Mouse (Mus musculus): ENCODE data around the gene Cyp1b1.

Cyp1b1 gene

DNA sequence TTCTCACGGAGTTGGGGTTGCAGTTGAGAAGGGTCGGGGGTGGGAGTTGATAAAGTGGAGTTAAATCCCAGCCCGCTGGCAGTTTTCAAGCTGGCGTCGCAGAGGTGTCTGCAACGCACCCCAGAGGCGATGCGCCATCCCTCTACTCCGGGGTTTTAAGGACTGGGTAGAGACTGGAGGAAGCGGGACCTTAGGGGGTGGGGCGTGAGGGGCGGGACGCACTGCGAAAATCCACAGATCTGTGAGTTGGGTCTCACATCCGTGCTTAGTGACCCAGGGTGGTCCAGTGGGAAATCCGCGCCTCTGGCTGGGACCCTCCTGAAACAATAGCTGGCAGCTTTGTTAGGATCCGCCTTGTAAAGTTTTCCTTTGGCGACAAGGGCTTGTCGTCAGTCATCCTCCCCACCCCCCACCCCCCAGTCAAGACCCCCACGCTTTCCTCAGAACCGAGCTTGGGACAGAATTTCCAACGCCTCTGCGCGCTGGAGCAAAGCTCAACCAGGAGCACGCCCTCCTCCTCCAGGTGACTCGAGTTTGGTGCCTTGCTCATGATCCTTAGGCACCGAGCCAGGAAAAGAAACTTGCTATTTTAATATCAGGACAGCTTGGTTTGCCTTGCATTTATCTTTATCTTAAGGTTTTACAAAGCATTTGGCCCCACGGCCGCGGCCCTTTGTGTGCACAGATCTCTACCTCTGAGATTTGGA lies at the start of gene Cyp1b1:
Cyp1b1 (minus strand) TSS at position 131 of the 707 bp plus-strand sequence.
- DNase-seq (ENCODE audit: low read depth, low spot score) = no peak

DNA sequence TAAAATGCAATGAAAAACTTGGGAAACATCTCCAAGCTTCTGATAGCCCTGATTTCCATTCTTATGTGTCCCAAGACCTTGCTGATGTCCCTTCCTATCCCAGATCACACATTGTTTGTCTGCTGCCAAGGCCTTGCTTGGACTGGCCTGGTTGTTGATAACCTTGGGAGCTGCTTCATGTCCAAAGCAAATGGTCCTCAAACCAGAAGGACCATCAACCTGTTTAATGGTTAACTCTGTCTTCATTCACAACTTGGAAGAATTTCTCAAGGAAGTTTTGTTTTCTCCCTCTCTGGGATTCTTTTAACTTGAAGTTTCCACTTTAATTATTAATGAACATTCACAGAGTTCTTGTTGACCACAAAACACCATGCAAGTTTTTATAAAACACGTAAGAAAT lies 47.0 kb upstream of the Cyp1b1 start:
- no peak for DNase-seq (ENCODE audit: low read depth, low spot score)

DNA sequence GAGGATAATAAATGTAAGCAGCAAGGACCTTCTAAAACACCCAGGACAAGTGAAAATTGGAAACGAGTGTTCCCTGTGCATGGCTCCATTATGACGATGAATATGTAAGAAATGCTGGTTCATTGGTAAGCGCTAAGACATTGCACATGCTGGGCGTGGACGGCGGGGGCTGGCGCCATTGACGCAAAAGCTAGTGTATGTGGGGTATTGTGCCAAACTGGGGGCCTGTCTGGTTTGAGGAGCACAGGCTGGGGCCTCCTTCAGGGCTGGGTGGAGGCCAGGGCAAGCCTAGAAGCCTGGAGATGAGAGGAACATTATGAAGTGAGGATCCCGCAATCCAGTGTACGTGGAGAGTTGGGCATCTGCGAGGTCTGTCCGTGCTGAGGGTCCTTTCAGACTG lies 39.0 kb upstream of the Cyp1b1 start:
- DNase-seq (ENCODE audit: low read depth, low spot score) = no peak

DNA sequence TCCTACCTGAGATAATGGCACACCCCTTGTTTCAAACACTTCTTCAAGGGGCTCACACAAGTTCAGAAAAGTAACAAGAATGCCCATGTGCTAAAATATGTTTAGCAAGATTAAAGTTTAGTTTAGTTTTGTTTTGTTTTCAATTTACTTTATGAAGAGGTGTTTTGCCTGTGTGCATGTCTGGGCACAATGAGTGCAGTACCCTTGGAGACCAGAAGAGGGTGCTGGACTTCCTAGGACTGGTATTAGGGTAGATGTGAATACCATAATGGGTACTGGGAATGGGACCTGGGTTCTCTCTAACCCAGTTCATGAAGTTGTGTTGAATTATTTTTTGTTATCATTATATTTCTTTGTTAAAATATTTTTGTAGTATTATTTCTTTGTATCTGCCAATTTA lies 38.0 kb upstream of the Cyp1b1 start:
- no peak for DNase-seq (ENCODE audit: low read depth, low spot score)

DNA sequence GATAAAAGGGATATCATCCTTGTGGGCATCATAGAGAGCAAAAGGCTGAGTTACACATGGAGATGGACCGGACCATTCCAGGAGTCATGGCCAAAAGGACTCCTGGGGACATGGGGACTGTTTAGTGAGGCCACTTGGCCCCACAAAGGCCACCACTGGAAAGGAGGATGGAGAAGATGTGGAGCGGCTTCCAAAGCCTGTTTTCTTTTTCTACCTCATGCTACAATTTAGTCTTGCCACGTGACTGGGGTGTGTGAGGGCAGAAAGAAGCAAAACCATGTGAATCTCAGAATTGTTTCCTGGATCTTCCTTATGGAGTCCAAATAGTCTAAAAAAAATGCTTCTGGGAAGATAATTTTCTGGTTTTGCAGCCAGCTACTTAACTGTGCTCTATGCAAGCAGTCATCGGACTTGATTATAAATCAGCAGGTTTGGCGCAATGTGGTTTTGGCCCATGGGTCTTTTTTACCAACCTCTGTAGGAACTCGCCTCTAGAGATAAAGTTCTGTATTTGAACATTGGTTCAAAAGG lies 36.9 kb upstream of the Cyp1b1 start:
- DNase-seq (ENCODE audit: low read depth, low spot score) = no peak

DNA sequence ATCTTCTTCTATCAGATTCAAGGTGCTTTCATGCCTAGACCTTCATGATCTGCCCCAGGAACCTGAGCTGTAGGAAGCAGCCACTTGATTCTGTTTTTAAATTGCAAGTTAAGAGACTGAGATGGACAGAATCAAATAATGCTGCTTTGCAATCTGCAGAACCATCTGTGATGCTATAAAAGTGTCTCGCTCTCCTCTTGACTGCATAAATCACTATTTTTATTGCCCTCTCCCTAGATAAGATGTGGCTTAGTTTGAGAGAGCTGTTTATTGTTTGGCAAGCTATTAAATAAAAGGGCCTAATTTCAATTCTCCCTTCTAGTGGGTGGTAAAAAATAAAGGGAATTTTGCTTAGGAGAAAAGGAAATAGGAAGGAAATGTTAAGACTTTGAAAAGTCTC lies 34.8 kb upstream of the Cyp1b1 start:
- DNase-seq (ENCODE audit: low read depth, low spot score) = peak; percentile 40

DNA sequence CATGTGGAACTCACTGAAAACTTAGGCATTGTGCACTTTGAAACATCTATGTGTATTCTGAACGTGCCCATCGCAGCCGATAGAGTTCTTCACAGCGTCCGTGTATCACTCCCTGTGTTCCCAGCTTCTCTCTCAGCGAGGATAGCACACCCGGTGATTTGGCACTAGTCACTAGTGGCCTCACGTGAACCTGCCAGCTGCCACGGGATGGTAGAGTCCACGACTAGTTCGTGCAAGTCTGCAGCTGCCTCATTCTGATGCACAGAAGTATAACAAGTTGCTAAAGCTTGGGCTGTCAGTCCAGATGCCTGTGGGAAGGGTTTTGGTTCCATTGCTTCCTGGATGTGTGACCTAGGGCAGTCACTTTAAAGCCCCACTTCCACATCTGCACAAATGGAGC lies 32.1 kb upstream of the Cyp1b1 start:
- no peak for DNase-seq (ENCODE audit: low read depth, low spot score)

DNA sequence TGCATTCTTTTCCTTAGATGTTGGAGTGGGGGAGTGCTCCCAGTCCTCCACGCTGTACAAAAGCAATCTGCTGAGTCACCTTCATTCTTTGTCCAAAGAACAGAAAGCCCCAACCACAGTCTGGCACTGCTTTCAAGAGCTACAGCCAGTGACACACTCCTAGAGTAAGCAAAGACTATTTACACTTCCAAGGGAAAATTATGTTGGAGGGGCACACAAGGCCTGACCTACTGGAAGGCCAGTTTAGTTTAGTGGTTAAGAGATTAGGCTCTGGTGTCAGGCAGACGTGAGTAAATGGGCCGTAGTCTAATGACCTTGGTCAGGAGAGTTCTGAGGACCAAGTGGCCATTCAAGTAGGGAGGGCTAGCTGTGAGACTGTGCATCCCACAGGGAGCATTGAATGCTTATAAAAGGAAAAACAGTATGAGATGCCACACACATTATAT lies 31.3 kb upstream of the Cyp1b1 start:
- DNase-seq (ENCODE audit: low read depth, low spot score) = no peak

DNA sequence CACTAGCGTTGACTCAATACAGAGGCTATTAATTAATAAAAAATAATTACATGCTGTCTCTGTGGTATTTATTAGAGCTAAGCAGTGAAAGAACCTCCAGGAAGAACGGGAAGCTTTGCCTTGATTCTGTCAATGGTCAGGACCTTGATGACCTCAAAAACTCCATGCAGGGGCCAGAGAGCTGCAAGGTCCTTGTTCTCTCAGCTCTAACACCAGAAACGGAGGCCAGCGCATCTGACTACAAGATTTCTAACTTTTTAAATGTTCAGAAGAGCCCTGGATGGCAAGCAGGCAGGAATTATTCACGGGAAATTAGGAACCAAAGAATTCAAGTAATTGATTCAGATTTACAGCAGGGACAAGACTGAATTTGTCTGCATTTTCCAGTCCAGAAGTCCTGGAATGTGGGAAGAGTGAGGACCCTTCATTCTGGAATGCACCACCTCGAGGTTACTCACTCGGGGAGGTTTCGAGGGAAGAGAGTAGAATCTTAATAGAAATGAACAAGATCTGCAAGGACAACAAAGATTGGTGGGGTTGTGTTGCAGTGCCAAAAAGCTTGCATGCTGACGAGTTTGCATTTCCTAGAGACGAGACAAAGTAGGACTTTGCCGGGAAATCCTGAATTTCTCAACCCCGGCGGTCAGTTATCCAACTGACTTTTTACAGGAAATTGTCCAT lies 30.3 kb upstream of the Cyp1b1 start:
- DNase-seq (ENCODE audit: low read depth, low spot score) = no peak

DNA sequence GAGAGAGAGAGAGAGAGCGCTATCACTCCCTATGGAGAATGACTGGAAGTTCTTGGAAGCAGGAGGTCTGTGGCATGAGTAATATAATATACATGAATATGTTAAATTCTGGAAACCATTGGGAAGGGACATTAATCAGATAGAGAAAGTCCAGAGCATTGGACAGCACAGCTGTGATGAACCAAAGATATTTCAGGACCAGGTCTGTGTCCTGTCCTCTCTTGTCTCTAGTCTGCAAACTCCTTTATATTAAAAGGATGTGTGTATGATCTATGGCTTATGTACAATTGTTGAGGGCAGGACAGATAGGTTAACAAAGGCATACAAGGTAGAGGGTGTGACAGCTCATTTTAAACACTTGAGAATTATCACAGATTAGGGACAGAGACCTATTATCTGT lies 28.6 kb upstream of the Cyp1b1 start:
- DNase-seq (ENCODE audit: low read depth, low spot score) = no peak

DNA sequence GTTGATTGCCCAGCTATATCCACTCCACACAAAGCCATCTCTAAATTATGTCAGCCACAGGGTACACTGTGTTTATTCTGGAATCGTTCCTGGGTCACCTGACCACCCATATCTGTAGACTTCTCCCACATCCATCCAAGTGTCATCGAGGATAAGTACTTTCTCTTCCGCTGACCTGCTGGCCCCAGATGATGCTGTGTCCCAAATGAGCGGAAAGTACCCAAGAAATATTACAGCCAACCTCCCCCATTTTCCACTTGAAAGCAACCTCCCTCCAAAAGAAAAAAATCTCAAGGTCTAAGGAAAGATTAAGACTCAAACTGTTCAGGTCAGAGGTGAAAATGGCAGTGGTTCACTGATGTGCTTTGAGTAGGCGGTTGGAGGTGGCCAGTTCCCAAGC lies 27.8 kb upstream of the Cyp1b1 start:
- DNase-seq (ENCODE audit: low read depth, low spot score) = no peak

DNA sequence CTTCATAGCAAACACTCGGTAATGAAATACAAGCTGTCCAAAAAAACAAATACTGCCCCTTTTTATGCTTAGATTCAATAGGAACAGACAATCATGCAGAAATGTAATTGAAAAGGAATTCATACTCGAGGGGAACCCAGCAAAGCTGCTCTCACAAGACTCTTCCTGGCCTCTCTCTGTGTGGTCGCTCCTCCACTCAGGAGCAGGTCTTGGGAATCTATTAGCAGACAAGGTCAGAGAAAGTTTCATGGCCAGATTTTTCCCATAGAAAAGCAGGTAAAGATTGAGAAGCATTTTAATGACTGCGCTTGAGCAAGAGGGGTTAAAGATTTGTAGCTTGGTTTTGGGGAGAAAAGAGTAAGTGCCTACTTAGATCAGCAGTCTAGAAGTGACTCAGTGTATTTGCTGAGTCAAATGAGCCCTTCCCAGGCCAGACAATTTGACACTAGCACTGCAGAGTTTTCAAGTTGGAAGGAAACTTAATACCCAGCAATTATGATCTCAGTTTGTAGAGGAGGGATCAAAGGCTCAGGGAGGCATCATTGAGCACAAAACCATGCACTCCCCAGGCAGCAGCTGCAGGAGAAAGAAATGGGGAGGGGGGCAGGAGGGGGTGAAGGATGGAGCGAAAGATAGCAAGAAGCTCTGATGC lies 24.1 kb upstream of the Cyp1b1 start:
- DNase-seq (ENCODE audit: low read depth, low spot score) = no peak

DNA sequence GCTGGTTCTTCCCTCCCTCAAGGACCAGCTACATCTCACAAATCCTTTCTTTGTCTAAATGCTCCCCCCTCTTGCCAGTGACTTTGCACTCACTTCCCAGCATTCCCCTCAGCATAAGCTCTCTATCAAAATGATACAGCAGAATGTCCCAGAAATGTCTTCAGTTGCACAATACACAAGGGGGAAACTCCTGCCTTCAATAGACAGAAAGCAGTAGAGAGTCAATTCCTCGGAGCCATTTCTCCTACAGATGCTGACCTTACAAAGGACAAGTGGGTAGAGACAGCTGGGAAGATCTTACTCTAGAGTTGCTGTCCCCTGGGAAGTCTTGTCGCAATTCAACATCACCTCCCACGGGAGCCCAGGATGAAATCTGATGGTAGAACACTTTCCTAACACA lies 22.7 kb upstream of the Cyp1b1 start:
- DNase-seq (ENCODE audit: low read depth, low spot score) = no peak

DNA sequence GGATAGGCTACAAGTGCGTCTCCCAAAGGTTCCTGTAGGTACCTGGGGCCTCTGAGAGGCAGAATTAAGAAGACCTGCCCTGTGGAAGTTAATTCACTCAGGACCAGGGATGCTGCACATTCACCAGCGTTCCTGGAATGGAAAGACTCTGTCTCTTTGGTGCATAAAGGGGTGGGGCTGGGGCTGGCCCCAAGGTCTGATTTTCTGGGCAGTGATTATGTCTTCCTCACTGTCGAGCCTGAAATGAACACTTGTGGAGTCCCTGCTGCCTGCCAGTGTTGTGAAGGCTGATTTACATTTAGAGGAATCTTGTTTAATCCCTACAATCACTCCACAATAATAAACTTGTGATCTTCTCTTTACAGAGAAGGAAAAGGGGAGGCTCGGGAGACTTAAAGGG lies 18.2 kb upstream of the Cyp1b1 start:
- DNase-seq (ENCODE audit: low read depth, low spot score) = no peak

DNA sequence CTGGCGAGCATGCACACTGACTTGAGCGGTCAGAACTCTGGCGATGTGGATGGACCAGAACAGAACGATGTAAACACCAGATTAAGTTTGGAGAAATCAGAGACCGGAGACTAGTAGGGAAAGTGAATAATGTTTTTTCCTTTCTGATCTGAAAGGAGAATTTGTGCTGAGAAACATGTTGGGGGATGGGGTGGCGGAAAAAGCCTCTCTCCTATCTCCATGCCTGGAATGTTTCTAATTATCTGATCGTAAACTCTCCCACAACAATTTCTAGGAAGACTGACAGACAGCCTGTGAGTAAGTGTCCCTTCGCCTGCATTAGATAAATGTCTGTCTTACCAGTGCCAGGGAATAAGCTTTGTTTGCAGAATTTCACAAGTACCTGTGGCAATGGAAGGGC lies 16.1 kb upstream of the Cyp1b1 start:
- no peak for DNase-seq (ENCODE audit: low read depth, low spot score)

DNA sequence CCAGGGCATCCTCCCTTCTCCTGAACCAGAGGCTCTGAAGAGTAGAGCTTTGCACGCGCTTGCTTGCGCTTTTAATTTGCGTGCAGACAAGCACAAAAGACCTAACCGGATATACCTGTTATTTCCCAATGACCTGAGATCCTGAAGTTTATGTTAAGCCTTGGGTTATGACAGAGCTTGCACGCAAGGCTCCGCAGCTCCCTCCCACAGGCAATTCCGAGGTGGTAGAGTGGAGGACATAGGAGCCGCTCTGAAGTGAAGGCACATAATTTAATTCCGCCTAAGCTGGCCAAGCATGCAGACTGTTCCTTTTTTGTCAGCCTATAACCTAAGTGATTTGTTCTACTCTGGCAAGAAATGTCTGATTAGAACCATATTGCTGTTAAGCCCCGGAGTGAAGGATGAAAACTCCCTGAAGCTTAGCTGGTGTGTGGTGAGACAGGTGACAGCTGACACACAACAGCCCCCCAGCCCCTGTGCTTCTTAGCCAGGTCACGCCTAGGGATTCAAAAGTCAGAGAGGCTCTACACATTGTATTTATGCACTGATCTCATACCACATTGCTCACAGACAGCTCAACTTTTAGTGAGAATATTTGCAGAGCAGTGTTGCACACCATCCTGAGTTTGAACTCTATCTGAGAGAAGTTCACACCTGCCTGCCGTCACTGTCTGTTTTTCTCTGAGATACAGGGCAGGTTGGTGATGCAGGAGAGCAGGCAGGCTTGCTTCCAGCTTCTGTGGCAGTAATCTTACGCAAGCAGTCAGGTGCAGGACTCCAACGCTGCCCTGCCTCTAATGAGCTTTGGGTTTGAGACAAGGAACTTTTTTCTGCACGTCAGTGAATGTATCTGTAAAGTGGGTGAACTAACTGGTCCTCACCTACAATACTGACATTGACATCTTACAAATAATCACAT lies 14.0 kb upstream of the Cyp1b1 start:
- DNase-seq (ENCODE audit: low read depth, low spot score) = no peak

DNA sequence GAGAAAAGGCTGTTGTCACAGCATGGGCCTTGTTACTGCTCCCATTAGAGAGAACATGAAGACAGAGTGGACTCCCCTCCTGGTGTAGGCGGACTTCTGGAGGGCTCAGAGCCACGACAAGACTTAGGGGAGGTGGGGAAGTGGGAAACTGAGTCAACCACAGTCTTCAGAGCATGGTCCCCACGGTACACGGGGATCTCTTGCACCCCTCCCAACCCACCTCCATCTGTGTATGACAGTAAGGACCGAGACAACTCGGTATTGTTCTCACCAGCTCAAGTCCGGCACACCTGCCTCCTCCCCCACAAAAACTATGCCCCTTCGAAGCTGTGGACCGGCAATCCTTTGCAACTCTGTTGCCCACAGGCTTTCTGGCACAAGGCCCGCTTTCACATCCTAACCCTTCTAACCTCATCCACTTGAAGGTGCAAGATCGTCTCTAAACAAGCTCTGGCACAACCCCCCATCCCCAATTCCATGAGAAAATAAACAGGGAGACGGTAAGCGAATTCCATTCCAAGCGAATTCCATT lies 13.3 kb upstream of the Cyp1b1 start:
- no peak for DNase-seq (ENCODE audit: low read depth, low spot score)

DNA sequence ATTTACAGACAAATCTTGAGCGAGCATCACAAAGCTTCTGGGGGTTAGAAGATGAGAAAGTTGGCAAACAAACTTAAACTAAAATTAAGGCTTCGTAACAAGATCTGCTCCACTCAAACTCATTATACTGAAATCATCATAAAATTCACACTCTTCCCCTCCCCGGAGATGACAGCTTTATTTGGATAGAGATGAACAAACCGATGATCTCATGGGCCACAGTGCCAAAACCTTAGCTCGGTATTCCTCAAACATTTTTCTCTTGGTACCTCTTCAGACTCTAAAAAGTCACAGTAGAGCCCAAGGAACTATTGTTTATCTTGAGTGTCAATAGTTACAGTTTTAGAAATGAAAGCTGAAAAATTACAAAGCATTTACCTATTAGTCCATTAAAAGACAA lies 11.8 kb upstream of the Cyp1b1 start:
- no peak for DNase-seq (ENCODE audit: low read depth, low spot score)

DNA sequence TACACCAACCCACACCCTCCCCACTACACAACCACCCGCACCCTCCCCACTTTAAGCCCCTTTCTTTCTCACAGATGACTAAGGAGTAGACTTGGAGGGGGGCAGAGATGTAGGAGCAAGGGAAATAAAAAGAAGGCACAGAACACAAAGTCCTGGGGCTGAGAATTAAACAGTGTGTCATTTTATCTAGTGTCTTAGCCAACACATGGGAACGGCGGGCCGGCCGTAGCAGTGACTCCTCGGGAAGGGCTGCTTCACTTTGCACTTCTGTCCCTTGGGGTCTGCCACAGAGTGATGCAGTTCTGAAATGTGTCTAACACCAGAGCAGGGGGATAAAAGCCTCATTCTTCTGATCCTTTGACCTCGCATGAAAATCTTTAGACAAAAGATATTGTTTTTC lies 5.8 kb upstream of the Cyp1b1 start:
- no peak for DNase-seq (ENCODE audit: low read depth, low spot score)

DNA sequence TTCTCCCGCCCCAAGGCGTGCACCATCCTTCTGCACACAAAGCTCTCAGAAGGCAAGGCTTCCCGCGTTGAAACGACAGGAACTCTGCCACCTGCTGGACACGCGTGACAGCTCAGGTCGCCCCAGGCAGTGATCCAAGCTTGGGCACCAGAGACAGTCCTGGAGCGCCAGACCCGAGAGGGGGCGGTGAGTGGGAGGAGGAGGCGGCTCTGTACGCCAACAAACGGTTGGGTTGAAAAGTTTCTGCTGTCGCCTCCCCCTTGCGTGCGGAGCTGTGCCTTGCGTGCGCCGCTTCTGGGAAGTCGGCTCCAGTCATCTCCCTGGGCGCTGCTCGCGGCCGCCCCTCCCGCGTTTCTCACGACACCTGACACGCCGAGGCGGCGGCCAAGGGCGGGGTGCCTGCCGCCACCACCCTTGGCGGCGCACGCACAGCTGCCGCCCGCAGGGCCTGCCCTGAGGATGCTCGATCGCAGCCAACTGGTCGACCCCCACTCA lies 835 bp upstream of the Cyp1b1 start:
- peak; percentile 52 for DNase-seq (ENCODE audit: low read depth, low spot score)

DNA sequence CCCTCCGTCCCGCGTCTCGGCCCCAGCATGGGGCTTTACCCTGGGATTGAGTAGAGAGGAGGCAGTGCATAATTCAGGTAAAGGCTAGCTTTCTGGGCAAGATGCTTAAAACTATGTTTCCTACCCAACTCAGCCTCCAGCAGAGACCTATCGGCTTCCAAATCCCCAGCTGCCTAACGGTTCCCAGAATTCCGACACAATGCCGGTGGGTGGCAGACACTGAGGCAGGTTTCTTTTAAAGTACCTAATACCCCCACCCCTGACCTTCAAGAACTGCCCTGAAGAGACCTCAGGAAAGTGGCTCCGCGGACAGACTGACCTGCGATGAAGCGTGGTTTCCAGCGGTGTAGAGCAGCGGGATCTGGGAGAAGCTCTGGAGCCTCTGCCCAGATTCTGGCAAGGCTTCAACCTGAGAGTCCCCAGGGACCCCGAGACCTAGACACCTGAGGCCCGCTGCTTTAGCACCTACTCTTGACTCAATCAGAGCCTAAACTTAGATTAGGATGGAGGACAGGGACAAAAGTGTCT lies 429 bp downstream of the Cyp1b1 start:
- no peak for DNase-seq (ENCODE audit: low read depth, low spot score)

Data from telencephalon, adult 2 months (tissue).